Mouse (Mus musculus) stomach, postnatal 0 days (tissue): ENCODE results near the gene Chmp6.

Source experiments
- CTCF ChIP-seq: IDR thresholded peaks from 2 replicates; pipeline ENCODE4 v1.5.1; 2016; ENCODE audit warnings: antibody characterized with exemption, low read depth, mild to moderate bottlenecking, moderate library complexity
- EP300 ChIP-seq: optimal IDR thresholded peaks from 2 replicates; pipeline ENCODE3; 2016; ENCODE audit warnings: antibody characterized with exemption

- TF ChIP-seq CTCF (0 out of 2 replicates have a peak, but pooled peaks have one; percentile 4), EP300 (no peak)
Observed at GRCm38 (mm10) chr11:119901174-119901573, 12.1 kb upstream of the Chmp6 start.
